Mouse (Mus musculus): ENCODE data around the gene Pcsk1. TPM values are rescaled to one million over a fixed set of nuclear protein-coding genes. Genes with fewer than 3 reads are reported as not detected.

Pcsk1 gene
- 1 to 10 TPM; 3.7 to 5.3 TPM for total RNA-seq (2021)

GRCm38 (mm10) chr13:75089721-75090410, at the start of gene Pcsk1:
TSS of gene Pcsk1 (plus strand) at chr13:75089826.
- intact Hi-C loops (cut with DNase I), result no loop called here
- peak; percentile 5 for DNase-seq

DNA sequence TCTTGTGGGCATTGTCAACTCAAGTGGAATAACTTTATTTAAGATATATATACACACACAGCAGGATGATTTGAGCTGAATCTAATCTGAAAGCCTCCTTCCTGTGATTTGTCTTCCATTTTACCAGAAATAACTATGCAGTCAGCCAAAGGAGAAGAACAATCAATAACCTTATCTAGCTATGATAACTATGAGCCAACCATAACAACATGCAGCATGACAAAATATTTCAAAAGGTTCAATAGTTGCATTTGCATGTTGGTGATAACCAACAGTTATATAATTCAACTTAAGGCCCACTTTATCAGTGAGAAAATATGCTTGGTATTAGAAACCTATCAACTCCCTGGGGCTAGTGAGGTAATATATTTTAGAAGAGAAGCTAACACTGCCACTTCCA, 30.8 kb upstream of the Pcsk1 start:
- intact Hi-C loops (cut with DNase I), result no loop called here
- no peak for DNase-seq

DNA sequence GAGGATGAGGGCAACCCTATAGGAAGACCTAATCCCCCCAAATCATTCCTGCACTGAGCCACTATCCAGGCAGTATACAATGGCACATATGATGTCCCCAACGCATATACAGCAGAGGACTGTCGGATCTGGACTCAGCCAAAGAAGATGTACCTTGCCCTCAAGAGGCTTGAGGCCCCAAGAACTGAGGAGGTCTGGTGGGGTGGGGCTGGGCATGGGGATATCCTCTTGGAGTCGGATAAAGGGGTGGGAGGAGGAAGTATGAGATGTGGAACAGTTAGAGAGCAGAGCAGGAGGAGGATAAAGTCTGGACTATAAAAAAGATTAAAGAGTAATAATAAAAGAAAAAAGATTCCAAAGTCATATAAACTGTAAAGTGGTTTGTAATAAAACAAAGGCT, 25.7 kb upstream of the Pcsk1 start:
- DNase-seq, result no peak
- intact Hi-C loops (cut with DNase I), result no loop called here

DNA sequence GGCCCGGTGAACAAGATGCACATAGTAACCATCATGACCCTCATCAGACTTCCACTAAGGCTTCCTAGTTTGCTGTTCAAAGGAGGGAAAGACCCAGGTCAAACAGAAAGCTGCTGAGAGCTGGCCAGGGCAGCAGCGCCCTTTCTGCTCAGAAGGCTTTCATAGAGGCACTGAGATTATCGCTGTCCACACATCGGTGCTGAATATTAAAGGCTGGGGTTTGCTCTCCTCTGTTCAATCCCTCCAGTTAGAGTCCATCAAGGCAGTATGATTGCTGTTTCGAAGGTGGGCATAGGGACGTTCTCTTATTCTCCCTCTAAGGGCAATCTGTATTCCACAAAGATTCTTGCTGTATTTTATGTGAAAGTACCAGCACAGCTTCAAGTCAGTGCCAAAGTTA, 1.0 kb upstream of the Pcsk1 start:
- intact Hi-C loops (cut with DNase I), result no loop called here
- DNase-seq, result peak; percentile 2

- DNase-seq, result peak; percentile 69
- intact Hi-C loops (cut with DNase I), result no loop called here
These were observed 769 bp downstream of the Pcsk1 start for GRCm38 (mm10) chr13:75090411-75090779.

DNA sequence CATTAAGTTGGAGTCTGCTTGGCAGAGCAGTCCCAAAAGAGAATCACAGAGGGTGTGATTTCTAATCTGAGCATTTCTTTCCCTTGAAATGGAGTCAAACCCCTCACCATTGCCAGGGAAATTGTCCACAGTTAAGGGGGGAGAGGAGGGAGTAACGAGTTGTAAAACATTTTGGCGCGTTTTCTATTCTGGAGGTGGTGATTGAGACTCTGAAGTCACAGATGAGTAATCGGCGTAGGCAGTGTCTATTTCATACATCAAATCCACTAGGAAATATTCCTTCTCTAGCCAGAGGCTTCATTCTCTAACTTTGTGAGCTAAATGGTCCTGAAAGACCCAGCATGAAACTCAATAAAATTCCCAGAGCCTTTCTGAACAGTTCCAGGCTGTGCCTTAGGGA, 1.4 kb downstream of the Pcsk1 start:
- intact Hi-C loops (cut with DNase I), result no loop called here
- DNase-seq, result no peak

DNA sequence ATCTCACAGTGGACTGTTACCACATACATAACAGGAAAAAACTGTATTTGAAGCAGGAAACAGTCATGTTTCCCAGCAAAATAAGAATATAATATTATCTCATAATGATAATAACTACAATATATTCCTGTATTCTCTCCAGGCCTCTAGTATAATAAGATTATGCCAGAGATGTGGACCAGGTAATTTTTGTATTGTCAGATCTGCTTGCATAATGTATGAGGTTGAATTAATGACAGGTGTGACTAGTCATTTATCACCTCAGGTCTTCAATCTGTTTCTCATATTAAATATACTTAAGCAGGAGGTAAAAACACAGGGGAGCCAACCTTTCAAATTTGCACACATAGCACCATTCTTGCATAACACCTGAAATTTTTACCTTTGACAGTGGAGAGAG, 5.9 kb downstream of the Pcsk1 start:
- intact Hi-C loops (cut with DNase I), result no loop called here

DNA sequence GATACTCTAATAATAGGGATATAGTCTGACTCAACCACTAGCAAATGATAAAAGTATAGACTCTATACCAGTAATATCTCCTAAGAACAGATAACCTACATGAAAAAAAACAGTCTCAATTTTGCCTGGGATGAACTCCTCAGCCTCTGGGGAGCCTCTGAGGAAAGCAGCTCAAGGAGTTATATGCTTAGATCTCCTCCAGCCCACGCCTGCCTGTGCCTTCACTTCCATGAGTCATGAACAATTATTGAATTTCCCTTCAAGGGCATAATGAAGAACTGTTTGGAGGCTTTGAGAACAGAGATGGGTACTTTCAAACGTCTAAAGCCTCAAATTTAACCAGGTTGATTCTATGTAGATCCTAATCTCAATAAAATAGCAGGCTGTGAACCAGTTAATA, 23.5 kb downstream of the Pcsk1 start:
- no peak for DNase-seq
- intact Hi-C loops (cut with DNase I), result no loop called here

More for the DNA sequence above, 5.9 kb downstream of the Pcsk1 start:
- DNase-seq, result no peak

DNA sequence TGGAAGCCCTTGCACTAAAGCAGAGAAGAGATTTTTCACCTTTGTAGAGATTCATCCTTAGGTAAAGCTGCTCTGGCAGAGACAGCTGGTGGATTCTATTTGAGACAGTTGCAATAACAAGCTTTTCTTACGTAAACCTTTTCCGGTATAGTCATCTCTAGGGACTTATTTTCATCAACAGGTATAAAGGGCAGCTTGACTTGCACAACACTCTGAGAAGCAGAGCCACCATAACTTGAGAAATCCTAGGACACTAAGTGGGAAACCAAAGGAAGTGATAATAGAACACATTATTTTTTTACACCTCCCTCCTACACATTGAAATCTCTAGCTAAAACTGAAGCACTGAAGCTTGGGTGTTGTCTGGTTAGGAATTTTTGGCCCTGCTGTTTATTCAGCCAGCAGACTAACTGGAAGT, 24.4 kb downstream of the Pcsk1 start:
- DNase-seq, result no peak
- intact Hi-C loops (cut with DNase I), result no loop called here

GRCm38 (mm10) chr13:75114838-75115237, 25.2 kb downstream of the Pcsk1 start:
- intact Hi-C loops (cut with DNase I), result no loop called here
- DNase-seq, result no peak

DNA sequence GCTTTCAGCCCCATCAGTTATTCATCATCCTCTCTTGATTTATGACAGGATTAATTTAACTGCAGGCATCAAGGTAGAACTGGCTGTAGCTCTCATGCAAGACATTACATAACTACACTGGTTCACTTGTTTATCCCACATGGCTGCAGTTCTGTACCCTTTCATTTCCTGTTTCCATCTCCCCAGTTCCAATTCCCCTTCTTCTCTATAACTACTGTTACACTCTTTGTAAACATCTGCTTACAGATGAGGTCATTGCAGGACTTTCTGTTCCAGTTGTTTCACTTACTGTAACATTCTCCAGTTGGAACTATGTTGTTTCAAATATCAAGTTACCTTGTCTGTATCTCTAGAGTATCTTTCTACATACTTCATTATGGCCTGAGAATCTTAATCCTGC, 46.2 kb downstream of the Pcsk1 start:
- intact Hi-C loops (cut with DNase I), result no loop called here
- no peak for DNase-seq

DNA sequence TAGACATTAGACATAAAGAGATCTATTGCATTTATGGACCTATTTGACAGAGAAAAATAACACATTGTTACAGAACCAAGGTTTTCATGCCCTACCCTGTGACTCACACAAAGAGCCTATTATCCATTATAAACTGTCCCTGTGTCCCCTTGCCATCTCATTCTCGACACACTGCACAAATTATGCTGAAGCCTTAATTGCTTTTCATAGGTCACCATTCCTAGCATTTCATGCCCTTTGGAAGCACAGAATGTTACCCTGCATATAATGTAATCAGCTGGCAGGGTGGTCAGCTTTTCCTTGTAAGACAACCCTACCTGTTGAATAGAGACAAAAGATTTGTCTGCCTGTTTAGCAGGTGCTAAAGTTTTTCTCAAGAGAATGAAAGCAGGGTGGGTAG, 71.0 kb downstream of the Pcsk1 start:
- no peak for DNase-seq
- intact Hi-C loops (cut with DNase I), result no loop called here

DNA sequence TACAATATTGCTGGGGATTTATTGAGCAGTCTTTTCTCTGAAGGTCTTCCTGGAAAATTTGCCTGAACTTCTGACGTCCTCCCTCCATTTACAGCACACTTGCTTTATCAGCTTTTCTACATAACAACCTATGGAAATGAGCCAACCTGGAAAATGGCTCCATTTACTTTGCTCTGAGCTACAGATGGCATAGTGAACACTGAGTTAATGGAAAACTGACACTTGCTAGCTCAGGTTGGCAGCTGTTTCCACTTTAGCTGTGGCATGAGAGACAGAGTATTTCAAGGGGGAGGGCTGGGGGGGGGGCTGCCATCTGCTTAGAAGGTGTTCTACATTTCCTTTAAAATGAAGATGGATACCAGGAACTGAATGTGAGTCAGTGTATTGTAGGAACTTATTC, 73.8 kb downstream of the Pcsk1 start:
- DNase-seq, result peak; percentile 2

More for the DNA sequence above, 73.8 kb downstream of the Pcsk1 start:
- intact Hi-C loops (cut with DNase I), result no loop called here
